Mouse (Mus musculus) CH12.LX (cell line): Measurements from ENCODE around the gene Mical3.

Experiments used
- CTCF ChIP-seq, 2 experiments: IDR thresholded peaks in 1 of 2; conservative IDR thresholded peaks in 1 of 2; 2 replicates each; pipeline ENCODE4 v1.5.1; 2011 to 2012; ENCODE audit warnings: low read depth in 2 of 2, low read length in 2 of 2, improper control_type of control experiment in 1 of 2, inconsistent platforms in 1 of 2, mild to moderate bottlenecking in 1 of 2, moderate library complexity in 1 of 2
- E2F4 ChIP-seq: IDR thresholded peaks from 2 replicates; pipeline ENCODE4 v1.6.1; 2011; ENCODE audit warnings: low read depth, low read length, improper control_type of control experiment; ENCODE audit not compliant: insufficient replicate concordance
- HCFC1 ChIP-seq: IDR thresholded peaks from 2 replicates; pipeline ENCODE4 v1.6.1; 2012; ENCODE audit warnings: low read depth, mild to moderate bottlenecking, inconsistent platforms, low read length, improper control_type of control experiment
- MAX ChIP-seq: IDR thresholded peaks from 2 replicates; pipeline ENCODE4 v1.6.1; 2011; ENCODE audit warnings: low read length, improper control_type of control experiment
- MAZ ChIP-seq: IDR thresholded peaks from 2 replicates; pipeline ENCODE4 v1.6.1; 2012; ENCODE audit warnings: low read depth, mild to moderate bottlenecking, inconsistent platforms, low read length, improper control_type of control experiment, moderate library complexity
- MXI1 ChIP-seq: IDR thresholded peaks from 2 replicates; pipeline ENCODE4 v1.6.1; 2011; ENCODE audit warnings: mild to moderate bottlenecking, low read depth, low read length, improper control_type of control experiment
- POLR2A ChIP-seq: IDR thresholded peaks from 2 replicates; pipeline ENCODE4 v1.6.1; 2011; ENCODE audit warnings: low read depth, mild to moderate bottlenecking, improper control_type of control experiment, low read length
- POLR2AphosphoS2 ChIP-seq: IDR thresholded peaks from 2 replicates; pipeline ENCODE4 v1.6.1; 2011; ENCODE audit warnings: low read depth, low read length, improper control_type of control experiment
- RAD21 ChIP-seq: IDR thresholded peaks from 2 replicates; pipeline ENCODE4 v1.6.1; 2011; ENCODE audit warnings: low read depth, mild to moderate bottlenecking, low read length, improper control_type of control experiment, moderate library complexity
- SIN3A ChIP-seq: IDR thresholded peaks from 2 replicates; pipeline ENCODE4 v1.6.1; 2012; ENCODE audit warnings: low read length, improper control_type of control experiment, inconsistent platforms
- TBP ChIP-seq: conservative IDR thresholded peaks from 2 replicates; pipeline ENCODE4 v1.6.1; 2011; ENCODE audit warnings: low read depth, low read length, improper control_type of control experiment
- ZKSCAN1 ChIP-seq: IDR thresholded peaks from 2 replicates; pipeline ENCODE4 v1.6.1; 2012; ENCODE audit warnings: low read depth, inconsistent platforms, low read length, improper control_type of control experiment, borderline replicate concordance

DNA sequence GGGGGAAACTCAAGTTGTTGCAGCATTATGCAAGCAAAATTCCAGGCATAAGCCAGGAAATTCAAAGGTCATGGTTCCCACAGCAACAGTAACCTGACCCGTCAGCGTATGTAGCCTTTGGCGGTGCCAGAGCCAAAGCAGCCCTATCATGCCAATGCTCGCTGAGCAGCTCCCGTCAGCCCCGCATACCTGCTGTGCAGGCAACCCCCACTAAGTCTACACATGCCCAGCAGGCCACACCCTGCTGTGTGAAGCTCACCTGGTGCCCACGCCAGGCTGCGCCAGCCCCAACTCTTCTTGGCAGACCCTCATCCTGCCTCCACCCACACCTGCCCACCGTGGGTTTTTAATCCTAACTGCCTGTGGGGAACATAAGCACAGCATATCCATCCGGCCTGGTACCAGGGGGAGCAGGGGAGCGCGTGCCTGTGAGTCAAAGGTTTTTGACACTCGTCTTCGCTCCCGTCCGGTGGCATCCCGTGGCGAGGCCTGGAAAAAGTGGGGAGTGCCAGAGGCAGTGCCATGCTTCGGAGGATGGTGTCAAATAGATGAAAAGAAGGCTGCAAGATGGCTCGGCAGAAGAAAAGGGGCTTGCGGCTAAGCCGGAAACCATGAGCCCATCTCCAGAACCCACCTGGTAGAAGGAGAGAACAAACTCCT, 43.1 kb downstream of the Mical3 start:
- TF ChIP-seq HCFC1 (no peak), CTCF (conservative IDR thresholded peaks at IDR 0.05 in 1 of 2, IDR thresholded peaks at IDR 0.05 in 1 of 2; ENCODE audit: low read depth in 2 of 2, low read length in 2 of 2) (no peak), MXI1 (no peak), ZKSCAN1 (no peak), POLR2AphosphoS2 (no peak), E2F4 (no peak), SIN3A (no peak), POLR2A (no peak), MAZ (no peak), RAD21 (no peak), TBP (no peak), MAX (no peak)
